Mouse (Mus musculus) C2C12 (cell line): ENCODE data around the gene Col6a5. TPM values are rescaled to one million over a fixed set of nuclear protein-coding genes. Genes with fewer than 3 reads are reported as not detected.

ENCODE experiments used
- H3K27me3 ChIP-seq: one replicate; pipeline ENCODE4 v1.6.1; 2011; ENCODE audit not compliant: control insufficient read depth, insufficient read depth, insufficient read length
- H3K36me3 ChIP-seq: one replicate; pipeline ENCODE4 v1.6.1; 2011; ENCODE audit not compliant: control insufficient read depth, insufficient read depth
- H3K4me3 ChIP-seq: one replicate; pipeline ENCODE4 v1.5.1; 2011; ENCODE audit warnings: mild to moderate bottlenecking, control low read depth; ENCODE audit not compliant: poor library complexity, insufficient read depth, severe bottlenecking
- H3K79me2 ChIP-seq: one replicate; pipeline ENCODE4 v1.6.1; 2011; ENCODE audit not compliant: control insufficient read depth, insufficient read depth
- H3K79me3 ChIP-seq: one replicate; pipeline ENCODE4 v1.6.1; 2011; ENCODE audit warnings: low read depth, control low read depth
- H3ac ChIP-seq: one replicate; pipeline ENCODE3; 2011; ENCODE audit warnings: low read depth; ENCODE audit not compliant: control insufficient read depth, insufficient read length
- CEBPB ChIP-seq: IDR thresholded peaks from one replicate; pipeline ENCODE4 v1.6.1; 2011; ENCODE audit warnings: low read depth, mild to moderate bottlenecking, control low read depth, moderate library complexity
- CTCF ChIP-seq: IDR thresholded peaks from one replicate; pipeline ENCODE4 v1.5.1; 2011; ENCODE audit not compliant: control insufficient read depth, insufficient read depth, insufficient read length
- FOSL1 ChIP-seq: IDR thresholded peaks from one replicate; pipeline ENCODE4 v1.8.0; 2011; ENCODE audit warnings: mild to moderate bottlenecking, low read length; ENCODE audit not compliant: poor library complexity, insufficient read depth, severe bottlenecking
- MAX ChIP-seq: IDR thresholded peaks from one replicate; pipeline ENCODE4 v1.6.1; 2011; ENCODE audit warnings: mild to moderate bottlenecking, control low read depth
- MYOD1 ChIP-seq: IDR thresholded peaks from one replicate; pipeline ENCODE4 v1.6.1; 2011; ENCODE audit warnings: low read depth; ENCODE audit not compliant: control insufficient read depth, insufficient read length
- MYOG ChIP-seq: IDR thresholded peaks from one replicate; pipeline ENCODE4 v1.6.1; 2011; ENCODE audit not compliant: control insufficient read depth, insufficient read length; ENCODE audit errors: extremely low read depth
- USF1 ChIP-seq: IDR thresholded peaks from one replicate; pipeline ENCODE4 v1.6.1; 2011; ENCODE audit warnings: low read depth, mild to moderate bottlenecking, control low read depth, moderate library complexity
- polyA plus RNA-seq: library from polyadenylated mRNA; unstranded; fragments of >200 nt; fragmentation: generic; extraction: Trizol; gene quantifications from one replicate; pipeline ENCODE4 v1.2.1, GENCODE M21; 2012; ENCODE audit warnings: missing spikeins

The Col6a5 gene
- polyA plus RNA-seq, 1 experiment, result not detected

DNA sequence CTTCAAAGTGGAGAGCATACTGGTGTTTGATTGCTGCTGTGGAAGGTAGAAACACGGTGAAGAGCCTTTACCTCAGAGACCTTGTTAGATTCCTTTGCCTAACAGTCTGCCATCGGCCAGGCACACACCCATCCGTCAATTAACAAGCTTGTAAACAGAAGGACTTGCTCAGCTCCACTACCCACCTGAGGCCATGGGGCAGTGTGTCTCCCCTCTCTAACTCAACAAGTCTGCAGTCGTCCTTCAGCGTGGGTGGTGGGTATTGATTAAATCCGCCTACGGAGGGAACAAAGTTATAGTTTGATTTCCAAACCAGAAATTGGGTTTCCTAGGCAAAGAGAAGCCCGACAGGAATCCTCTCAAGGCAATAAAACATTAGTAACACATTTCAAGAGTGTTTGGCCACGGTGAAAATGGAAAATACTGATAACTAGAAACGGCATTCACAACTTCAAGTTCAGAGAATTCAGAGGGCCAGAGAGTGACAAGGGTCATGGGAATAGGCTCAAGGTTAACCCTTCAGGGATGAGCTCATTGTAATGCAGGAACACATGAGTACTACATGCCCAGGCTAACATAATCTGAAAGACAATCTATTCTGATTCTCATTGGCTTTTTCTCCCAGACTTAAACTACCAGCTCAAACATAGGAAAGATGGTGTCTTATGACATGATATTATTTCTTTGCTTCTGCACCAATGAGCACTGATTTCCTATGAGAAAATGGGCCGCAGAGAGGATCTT lies 81.9 kb downstream of the Col6a5 start:
- no peaks in the 10 kb centered on the region for H3K79me3 ChIP-seq
- H3ac ChIP-seq, result no peak overlapping the region
- no peaks in the 10 kb centered on the region for H3K79me2 ChIP-seq
- no peaks in the 10 kb centered on the region for H3K36me3 ChIP-seq
- TF ChIP-seq FOSL1 (no peak), CTCF (no peak), USF1 (no peak), MAX (no peak), MYOG (no peak), CEBPB (no peak), MYOD1 (no peak)
- no peak overlapping the region for H3K4me3 ChIP-seq
- H3K27me3 ChIP-seq, result no peaks in the 10 kb centered on the region

- Histone ChIP-seq H3K79me3 (no peaks in the 10 kb centered on the region), H3ac (no peak overlapping the region), H3K27me3 (no peaks in the 10 kb centered on the region), H3K4me3 (no peak overlapping the region), H3K79me2 (no peaks in the 10 kb centered on the region), H3K36me3 (no peaks in the 10 kb centered on the region)
- TF ChIP-seq USF1, result no peak
- TF ChIP-seq MYOG, result no peak
- no peak for TF ChIP-seq MAX
- TF ChIP-seq FOSL1, result no peak
- TF ChIP-seq CEBPB, result no peak
- TF ChIP-seq CTCF, result no peak
- TF ChIP-seq MYOD1, result no peak
Measured at GRCm38 (mm10) chr9:105876124-105876523, 84.3 kb downstream of the Col6a5 start.

DNA sequence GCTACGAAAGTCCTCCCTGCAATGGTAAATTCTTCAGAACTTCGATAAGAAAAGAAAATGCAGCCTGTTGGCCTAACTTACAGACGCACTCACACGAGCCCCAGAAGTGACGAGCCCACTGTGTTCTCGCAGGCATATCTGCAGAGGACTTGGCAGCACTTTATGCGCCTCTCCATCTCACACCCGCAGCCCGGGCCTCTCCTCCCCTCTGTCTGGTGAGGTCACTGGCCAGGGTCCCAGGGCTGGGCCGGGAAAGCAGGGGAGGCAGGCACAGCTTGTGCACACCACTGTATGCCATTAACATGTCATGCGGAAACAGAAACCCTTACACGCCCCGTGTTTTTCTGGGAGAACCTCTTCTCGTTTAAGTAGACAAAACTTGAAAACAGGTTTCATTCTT lies 88.8 kb downstream of the Col6a5 start:
- TF ChIP-seq FOSL1, result no peak
- TF ChIP-seq MYOD1, result no peak
- TF ChIP-seq CTCF, result no peak
- TF ChIP-seq MAX, result no peak
- TF ChIP-seq CEBPB, result no peak
- TF ChIP-seq USF1, result no peak
- no peak for TF ChIP-seq MYOG
- no peaks in the 10 kb centered on the region for H3K79me2 ChIP-seq
- no peaks in the 10 kb centered on the region for H3K36me3 ChIP-seq
- H3ac ChIP-seq, result no peak overlapping the region
- no peaks in the 10 kb centered on the region for H3K27me3 ChIP-seq
- H3K4me3 ChIP-seq, result no peak overlapping the region
- no peaks in the 10 kb centered on the region for H3K79me3 ChIP-seq

GRCm38 (mm10) chr9:105857773-105858172 lies 102.7 kb downstream of the Col6a5 start:
- TF ChIP-seq USF1, result no peak
- no peak for TF ChIP-seq MYOD1
- TF ChIP-seq CTCF, result no peak
- TF ChIP-seq FOSL1, result no peak
- no peak for TF ChIP-seq CEBPB
- TF ChIP-seq MAX, result no peak
- no peak overlapping the region for H3ac ChIP-seq
- no peaks in the 10 kb centered on the region for H3K79me2 ChIP-seq
- no peak overlapping the region for H3K4me3 ChIP-seq
- H3K36me3 ChIP-seq, result no peaks in the 10 kb centered on the region
- no peaks in the 10 kb centered on the region for H3K79me3 ChIP-seq
- H3K27me3 ChIP-seq, result no peaks in the 10 kb centered on the region

GRCm38 (mm10) chr9:105852778-105853065 lies 107.7 kb downstream of the Col6a5 start:
- Histone ChIP-seq H3K4me3 (no peak overlapping the region), H3K79me3 (no peaks in the 10 kb centered on the region), H3K79me2 (no peaks in the 10 kb centered on the region), H3ac (no peak overlapping the region), H3K36me3 (no peaks in the 10 kb centered on the region), H3K27me3 (no peaks in the 10 kb centered on the region)
- TF ChIP-seq MYOD1, result no peak
- no peak for TF ChIP-seq MYOG
- TF ChIP-seq CEBPB, result no peak
- TF ChIP-seq MAX, result no peak
- TF ChIP-seq USF1, result no peak
- no peak for TF ChIP-seq CTCF
- no peak for TF ChIP-seq FOSL1
